Mouse (Mus musculus) spleen, postnatal 4 days (tissue): ENCODE measurements around the gene Slc25a44.
"Not testable (repeated sequence)": the region's sequence is repeated elsewhere in the genome, so short reads cannot be mapped to it uniquely, and the experiment has no call there.

Experiments used
- DNase-seq, 2 experiments: peaks; one replicate each; pipeline ENCODE4 v3.0.0; 2022; ENCODE audit warnings: low spot score in 2 of 2

The Slc25a44 gene

DNA sequence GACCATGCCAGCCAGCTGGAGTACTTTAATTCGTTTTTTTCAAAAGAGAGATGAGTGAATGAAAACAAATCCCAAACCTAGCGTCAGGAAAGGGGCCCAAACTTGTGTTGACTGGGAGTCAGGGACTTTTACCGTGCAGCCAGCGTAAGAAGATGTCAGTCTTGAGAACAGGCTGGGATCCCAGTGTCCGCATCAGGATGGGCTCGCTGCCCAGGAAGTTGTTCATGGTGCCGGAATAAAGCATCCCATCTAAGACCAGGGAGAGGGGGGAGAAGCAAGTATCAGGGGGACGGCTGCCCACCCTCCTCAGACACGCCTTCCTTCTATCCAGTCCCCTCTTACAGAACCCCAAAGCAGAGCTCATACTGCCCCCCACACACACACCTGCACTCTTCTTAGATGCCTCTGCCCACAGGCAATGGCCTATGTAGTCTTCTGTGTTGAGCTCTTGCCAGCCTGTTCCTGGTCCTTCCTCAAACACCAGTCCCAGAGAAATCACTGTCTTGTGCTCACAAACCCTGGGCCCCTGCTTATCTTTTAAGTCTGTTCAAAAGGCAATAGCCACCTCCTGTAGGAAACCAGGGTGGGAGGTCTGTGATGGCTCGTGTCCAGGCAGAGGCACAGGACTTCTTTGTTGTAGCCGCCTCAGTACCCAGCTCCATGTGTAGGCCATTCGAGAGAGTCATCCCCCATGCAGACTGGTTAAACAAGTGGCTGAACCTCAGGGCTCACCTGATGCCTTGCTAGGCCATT is 25.6 kb upstream of the Slc25a44 start:
- no peak for DNase-seq

DNA sequence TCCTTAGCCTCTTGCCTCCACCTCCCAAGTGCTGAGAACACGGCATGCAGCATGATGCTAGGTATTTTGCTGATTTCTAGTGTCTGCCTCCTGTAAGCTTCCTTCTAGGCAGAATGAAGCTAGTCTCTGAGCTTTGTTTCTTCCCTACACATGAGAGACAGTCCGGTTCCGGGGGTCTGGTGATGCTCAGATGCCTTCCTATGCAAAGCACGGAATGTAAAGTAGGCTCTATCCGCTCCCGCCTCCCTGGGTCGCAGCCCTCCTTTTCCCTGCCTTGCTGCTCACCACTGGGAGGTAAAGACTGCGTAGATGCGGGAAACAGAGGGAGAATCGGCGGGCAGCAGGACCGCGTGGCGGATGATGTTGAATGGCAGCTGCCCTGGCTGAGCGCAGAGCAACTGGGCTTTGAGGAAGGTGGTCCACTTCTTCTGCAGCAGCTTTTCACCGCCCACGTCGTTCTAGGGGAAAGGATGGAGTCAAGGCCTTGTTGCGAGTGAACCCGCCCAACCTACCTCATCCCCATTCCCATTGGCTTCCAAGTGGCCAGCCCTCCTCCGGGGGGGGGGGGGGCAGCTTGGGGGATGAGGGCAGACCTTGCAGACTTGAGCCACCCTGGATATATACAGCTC is 24.6 kb upstream of the Slc25a44 start:
- DNase-seq = no peak

DNA sequence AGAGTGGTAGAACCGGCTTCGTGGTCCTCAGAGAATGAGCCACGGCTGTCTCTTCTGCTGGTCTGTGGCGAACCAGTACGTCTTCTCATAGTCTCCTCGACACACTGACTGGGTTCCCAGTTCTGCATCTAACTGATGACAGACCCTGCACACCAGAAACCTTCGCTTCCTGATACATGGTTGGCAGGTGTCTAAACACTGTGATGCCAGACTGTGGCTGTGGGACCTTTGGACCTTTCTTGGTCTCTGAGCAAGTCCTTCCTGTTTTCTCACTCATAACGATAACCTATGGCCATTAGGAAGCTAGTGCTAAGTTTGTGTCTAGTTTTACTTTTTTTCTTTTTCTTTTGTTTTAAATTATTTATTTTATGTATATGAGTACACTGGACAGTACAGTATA is 23.5 kb upstream of the Slc25a44 start:
- no peak for DNase-seq

DNA sequence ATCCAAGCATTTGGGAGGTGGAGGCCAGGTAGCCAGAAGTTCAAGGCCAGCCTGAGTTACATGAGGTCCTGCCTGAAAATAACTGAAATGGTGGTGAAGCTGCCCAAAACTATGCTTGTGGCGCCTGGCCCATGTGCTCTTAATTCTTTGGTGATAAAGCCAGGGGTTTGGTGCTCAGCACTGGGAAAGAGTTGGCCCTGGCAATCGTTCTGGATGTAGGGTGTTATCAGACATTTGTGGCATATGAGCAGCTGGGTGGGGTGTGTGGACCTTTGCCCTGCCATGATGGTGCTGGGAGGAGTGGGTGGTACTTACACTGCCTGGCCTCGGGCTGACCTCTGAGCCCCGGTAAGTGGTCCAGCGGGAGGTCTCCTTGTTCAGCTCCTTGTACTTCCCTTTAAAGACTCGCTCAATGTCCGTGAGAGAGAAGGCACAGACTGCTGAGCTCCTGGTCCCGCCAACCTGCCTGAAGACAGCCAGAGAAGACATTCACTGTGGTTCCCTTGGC is 22.8 kb upstream of the Slc25a44 start:
- no peak for DNase-seq

DNA sequence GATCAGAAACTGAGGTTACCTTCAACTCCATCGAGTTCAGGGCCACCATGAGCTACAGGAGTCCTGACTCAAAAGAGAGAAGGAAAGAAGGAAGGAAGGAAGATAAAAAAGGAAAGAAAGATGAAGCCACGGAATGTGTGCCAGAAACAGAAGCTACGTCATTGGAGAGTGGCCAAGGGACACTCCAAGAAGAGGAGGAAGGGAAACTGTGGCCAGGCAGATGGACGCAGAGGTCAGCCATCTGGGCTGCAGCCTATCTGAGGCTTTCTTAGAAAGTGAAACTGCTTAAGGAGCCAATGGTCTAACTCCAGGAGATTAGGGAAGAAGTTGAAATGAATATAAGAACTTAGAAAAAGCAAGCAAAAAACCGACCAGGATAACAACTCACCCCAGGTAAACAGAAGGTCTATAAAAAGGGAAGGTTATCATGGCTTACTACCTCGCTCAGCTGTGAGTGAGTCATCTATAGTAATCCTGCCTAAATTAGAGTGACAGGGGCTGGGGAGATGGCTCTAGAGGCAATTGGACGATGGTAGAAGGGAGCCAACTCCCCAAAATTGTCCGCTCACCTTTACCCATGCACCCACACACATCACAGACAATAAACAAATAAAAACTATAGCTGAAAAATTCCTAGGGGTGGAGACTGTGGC is 21.7 kb upstream of the Slc25a44 start:
- no peak for DNase-seq

DNA sequence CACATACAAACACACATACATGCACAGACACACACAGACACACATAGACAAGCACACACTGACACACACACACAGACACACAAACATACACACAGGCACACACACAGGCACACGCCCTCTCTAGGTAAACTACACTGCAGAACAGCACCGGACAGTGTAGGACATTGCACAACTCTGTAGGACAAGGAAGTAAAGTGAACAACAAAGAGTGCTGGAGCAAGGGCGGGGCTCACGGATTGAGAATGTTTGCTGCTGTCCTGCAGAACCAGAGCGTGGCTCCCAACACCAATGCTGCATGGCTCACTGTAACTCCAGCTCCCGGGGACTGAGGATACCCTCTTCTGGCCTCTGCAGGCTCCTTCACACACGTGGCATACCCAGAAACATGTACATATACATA is 17.9 kb upstream of the Slc25a44 start:
- peak in 1 of 2 experiments; percentile 60 for DNase-seq

DNA sequence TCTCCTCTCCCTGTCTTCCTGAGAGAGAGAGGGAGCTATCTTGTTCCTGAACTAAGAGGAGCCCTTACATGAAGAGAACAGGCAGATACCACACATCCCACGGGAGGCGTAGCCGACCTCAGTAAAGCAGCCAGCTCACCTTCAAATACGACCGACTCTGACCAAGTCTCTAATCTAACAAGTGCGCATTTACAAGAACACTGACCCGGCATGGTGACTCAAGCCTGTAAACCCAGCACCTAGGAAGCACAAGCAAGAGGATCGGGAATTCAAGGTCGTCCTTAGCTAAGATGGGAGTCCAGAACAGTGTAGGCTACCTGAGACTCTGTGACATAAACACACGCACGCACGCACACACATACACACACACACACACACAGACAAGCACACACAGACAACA is 17.5 kb upstream of the Slc25a44 start:
- DNase-seq = no peak

DNA sequence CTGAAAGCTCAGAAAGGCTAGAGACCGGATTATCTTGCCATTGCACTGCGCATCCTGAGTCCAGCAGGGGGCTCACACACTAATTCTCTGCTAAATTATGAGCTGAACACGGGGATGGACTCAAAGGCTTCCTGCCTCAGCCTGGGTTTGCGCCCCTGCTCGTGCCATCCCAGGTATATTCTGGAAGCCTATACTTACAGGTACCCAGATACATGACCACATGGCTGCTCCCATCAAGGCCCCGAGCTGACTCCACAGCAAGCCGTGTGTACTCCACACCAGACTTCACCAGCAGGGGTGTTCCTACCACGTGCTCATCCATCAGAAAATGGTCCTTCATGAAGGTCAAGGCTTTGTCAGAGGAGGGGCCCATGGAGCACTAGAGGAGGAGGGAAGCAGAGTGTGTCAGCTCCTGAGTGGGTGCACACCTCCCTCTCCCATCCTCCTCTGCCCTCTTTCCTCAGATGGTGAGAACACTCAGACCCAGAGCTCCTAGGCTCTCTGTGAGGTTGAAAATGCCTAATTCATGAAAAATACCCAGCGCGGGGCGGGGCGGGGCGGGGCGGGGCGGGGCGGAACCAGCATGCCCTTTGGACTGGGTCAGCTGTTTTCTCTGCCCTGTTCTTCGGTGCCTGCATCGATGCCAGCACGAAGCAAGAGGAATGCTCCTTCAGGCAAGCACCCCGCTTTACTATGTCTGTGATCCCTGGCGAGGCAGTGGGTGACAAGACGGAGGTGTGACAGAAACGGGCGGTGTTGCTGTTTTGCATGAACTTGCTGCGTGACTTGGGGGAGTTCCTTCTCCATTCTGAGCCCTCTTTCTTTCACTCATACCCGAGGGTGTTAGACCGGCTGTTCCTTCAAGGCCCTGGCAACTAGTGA is 15.8 kb upstream of the Slc25a44 start:
- peak in 1 of 2 experiments; percentile 49 for DNase-seq

DNA sequence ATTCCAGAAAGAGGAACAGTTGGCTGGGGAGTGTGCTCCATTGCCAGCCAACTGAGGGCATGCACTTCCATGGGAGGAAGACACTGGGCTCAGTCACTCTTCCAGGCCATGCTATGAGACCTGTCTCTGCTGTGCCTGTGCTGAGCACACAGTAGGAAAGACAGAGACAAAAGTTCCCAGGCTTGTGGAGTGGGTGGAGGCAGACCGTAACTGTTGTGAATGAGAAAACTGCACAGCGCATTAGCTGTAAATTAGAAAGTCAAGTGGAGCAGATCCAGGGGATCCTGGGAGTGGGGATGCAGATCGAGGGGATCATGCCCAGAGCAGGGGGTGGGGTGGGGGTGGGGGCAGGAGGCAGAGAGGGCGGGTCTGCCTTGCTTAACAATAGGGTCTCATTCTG is 14.6 kb upstream of the Slc25a44 start:
- no peak for DNase-seq

DNA sequence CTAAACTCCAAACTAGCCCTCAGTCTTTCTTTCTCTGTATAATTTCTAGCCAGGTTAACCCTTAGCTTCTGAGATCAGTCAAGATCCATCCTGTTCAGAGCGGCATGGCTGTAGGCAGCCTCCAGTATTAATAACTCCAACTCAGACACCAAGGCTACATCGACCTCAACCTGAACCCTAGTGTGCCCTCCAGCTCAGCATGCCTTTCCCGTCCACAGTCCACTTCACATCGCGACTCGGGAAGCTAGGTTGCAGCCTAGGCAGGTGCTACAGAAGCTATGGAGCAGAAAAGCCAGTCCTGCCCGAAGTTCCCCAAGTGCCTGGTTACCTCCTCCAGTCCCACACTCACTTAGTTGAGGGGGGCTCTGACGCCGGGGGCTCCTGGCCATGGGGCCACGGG is 12.5 kb upstream of the Slc25a44 start:
- no peak for DNase-seq

DNA sequence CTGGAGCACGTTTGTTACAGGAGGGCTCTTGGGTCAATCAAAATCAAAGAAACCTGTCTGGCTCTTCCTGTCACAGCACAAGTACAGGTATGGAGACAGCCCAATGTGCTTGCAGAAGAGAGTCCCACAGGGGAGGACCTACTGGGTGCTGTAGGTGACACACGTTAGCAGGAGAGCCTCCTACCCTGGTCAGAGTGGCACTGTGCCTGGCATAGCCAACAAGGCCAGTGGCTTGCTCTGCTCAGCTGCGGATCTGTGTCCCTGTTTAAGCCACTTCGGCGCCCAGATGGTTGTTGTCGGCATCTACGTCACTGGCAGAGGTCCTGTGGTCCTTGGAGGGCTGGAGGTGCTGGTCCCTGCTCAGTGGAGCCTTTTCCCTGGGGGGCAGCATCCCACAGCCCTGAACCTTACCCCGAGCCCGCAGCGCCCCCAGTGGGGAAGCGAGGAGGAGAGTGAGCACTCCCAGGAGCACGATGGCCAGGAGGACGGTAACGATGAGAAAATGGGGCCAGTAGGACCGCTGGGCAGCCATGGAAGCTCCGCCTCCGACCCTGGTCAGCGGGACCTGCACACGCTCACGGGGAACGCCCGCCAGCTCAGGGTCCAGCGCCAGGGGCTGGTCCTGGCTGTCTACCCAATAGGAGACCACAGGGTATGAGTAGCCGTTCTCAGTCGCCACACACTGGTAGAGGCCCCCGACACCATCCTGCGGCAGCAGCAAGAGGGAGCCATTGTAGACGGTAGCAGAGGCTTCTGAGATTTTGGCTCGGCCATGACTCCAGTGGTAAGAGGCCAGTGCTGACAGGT is 11.7 kb upstream of the Slc25a44 start:
- DNase-seq = peak; percentile 50 to 80

DNA sequence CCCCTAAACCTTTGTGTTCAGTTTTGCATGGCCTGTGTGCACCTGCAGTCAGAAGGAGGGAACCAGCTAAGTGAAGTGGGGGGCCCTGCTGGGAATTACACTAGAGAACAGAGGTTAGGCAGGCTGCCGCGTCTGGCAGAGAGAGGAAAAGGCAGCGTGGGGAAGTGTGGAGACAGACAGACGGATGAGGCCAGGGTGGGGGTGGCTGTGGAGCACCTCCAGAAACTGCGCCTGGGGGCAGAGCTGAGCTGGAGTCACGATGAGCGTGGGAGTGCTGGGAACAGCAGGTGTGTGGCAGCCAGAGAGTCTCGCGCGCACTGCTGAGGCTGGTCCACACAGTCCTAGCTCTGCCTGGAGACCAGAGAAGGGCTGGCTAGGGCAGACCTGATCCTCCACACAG is 10.6 kb upstream of the Slc25a44 start:
- no peak for DNase-seq

DNA sequence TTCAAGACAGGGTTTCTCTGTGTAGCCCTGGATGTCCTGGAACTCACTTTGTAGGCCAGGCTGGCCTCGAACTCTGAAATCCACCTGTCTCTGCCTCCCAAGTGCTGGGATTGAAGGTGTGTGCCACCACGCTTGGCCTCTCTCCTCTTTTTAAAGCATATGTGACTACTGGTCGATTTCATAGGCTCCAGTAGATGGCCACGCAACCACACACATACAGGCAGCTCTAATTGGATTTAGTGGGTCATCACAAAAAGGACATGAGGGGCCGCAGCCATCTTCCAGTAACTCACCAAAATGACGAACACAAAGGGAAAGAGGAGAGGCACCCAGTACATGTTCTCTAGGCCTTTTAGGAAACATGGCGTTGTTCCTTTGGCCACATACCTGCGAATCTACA is 3.7 kb upstream of the Slc25a44 start:
- DNase-seq = not testable (repeated sequence)

DNA sequence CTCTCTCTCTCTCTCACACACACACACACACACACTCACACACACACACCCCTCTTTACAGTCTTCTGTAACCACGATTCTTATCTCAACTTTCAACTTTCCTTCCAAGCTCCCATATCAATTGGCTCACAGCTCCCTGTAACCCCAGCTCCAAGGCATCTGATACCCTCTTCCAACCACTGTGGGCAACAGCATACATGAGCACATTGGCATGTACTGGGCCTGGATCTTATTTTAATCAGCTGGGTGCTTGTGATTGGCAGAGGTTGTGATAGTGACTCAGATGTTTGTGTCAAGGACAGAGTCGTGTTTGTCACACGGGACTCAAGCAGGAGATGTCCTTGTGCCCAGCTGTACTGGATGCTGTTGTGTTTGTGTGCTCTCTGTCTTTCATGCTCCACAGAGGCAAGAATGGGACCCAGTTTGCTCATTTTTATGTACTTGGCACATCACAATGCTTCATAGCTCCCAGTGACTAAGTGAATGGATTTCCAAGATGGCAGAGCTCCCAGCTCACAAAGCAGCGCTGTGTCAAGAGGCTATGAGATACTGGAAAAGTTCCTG is 2.5 kb upstream of the Slc25a44 start:
- no peak for DNase-seq

DNA sequence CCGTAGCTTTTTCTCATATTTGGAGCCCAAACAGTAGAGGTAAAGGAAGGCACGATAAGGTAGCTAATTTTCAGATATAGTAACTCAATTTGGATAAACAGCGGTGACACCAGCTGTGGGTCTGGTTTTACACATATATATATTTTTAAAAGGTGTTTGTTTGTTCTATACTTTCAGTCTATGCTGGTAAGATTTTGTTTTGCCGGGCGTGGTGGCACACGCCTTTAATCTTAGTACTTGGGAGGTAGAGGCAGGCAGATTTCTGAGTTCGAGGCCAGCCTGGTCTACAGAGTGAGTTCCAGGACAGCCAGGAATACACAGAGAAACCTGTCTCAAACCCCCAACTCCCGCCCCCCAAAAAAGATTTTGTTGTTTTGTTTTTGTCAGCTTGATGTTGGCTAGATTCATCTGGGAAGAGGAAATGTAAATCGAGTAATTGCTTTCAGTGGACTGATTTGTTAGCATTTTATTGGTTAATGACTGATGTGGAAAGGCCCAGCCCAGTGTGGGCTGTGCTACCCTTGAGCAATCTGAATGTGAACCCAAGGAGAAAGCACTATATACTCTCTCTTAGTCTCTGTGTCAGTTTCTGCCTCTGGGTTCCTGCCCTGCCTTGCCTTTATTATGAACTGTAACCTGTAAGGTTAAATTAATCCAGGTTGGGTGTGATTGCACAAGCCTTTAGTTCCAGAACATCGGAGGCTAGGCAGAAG is 925 bp upstream of the Slc25a44 start:
- no peak for DNase-seq

DNA sequence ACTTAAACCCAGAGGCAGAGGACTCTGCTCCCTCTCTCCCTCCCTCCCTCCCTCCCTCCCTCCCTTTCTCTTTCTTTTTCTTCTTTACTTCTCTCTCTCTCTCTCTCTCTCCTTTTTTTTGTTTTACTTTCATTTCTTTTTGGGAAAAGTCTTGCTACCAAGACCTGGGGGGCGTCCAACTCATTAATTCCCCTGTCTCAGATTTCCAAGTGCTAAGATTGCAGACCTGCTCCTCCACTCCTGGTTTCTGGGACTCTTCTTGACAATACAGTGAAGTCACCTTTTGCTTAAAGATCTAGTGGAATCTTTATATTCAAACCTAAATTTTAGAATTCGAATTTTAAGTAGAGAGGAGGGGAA is 371 bp upstream of the Slc25a44 start:
- no peak for DNase-seq

DNA sequence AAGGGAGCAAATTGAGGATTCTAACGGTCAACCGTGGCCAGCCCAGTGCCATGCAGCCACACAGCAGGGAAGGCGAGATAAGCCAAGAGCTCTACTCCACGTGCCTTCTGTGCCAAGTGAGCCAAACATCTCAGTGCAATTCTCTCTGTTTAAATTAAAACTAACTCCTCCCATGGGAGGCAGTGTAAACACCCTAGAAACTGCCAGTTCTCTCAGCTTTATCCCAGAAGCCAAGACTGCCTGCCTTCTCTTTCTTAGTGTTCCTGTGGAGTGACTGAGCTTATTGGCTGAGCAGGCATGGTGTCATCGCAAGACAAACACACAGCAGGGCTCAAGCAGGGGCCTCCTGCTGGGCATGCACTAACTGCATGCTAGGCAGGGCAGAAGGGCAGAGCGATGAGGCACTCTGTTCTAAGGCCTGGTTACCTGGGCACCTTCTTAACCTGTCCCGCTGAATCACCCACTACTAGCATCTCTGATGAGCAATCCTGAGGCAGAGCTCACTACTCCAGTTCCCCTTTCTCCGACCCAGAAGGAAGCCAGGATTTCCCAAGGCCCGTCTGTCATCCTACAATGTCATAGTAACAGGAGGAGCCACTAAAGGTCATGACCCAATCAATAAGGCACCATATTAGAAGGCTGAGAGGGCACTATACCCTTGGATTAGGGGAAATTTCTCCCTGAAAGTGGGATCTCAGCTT is 2.8 kb downstream of the Slc25a44 start:
- DNase-seq = peak; percentile 62 to 74

DNA sequence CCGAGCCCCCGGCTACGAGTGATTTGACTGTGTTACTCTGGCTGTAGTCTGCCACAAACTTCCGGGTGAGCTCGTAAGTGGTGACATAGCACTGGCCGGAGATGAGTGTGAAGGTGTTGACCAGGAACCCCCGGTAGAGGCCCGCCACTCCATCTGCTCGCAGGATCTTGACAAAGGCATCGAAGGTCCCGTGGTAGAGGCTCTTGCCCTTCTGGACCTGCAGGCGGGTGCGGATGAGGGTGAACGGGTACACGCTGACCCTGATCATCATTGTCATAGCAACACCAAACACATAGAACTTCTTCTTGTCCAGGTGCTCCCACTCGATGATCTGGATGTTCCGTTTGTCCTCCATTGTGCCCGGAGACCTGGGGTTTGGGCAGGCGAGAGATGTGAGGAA is 4.2 kb downstream of the Slc25a44 start:
- no peak for DNase-seq

DNA sequence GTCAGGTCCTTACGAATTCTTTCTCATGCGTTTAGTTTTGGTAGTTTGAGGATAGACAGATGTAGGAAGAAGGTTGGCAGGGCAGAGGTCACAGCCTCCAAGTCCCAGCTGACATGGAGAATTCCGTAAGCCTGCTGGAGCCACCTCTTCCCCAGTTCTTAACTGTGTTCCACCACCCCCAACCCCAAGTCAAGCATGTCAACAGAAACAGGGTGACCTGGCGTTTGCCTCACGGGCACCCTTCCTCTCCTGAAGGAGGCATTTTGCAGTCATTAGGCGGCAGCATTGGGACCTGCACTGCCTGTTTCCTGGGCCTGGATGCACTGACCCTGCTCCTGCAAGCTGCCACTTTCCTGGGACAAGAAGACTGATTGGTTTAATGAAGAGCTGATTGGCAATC is 6.9 kb downstream of the Slc25a44 start:
- no peak for DNase-seq

DNA sequence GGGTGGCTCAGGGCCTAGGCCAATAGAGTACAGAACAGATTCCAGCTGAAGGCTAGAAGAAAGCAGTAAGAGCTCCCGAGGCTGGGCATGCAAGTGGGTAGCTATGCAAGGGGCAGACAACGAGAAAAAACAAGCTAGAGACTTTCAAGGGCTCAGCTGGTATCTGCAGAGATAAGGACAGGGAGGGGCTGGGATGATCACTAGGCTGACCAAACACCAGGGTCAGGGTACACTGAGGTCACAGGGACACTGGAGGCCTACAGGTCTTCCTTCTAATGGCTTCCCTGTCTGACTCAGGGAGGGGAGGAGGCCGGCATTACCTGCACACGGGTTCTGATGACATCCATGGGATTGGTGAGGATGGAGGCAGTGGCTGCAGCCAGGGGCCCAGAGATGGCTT is 9.3 kb downstream of the Slc25a44 start:
- no peak for DNase-seq
